Mouse (Mus musculus) bone marrow, adult 2 months (tissue): ENCODE results near the gene Syndig1. TPM values are rescaled to one million over a fixed set of nuclear protein-coding genes. Genes with fewer than 3 reads are reported as not detected.

Source experiments
- H3K27ac ChIP-seq: fragments of 200-500 bp; 2 replicates; pipeline ENCODE4 v1.5.1; 2012; ENCODE audit warnings: low read depth, mild to moderate bottlenecking, control low read depth, inconsistent platforms, low read length; ENCODE audit not compliant: control insufficient read depth, poor library complexity, insufficient read depth
- H3K4me1 ChIP-seq: fragments of 200-500 bp; 2 replicates; pipeline ENCODE4 v1.6.1; 2011; ENCODE audit warnings: low read length; ENCODE audit not compliant: control insufficient read depth, insufficient read depth
- H3K4me3 ChIP-seq: fragments of 200-500 bp; replicated peaks from 2 replicates; pipeline ENCODE3; 2011; ENCODE audit warnings: mild to moderate bottlenecking, low read depth, low read length, control low read depth; ENCODE audit not compliant: control insufficient read depth
- CTCF ChIP-seq: fragments of 200-500 bp; IDR thresholded peaks from 2 replicates; pipeline ENCODE4 v1.5.1; 2011; ENCODE audit warnings: low read length, control low read depth; ENCODE audit not compliant: control insufficient read depth, insufficient read depth
- POLR2A ChIP-seq: fragments of 200-500 bp; IDR thresholded peaks from 2 replicates; pipeline ENCODE4 v1.6.1; 2011; ENCODE audit warnings: low read depth, mild to moderate bottlenecking, control low read depth, low read length, borderline replicate concordance; ENCODE audit not compliant: control insufficient read depth
- WGBS: fragments of 180-500 bp; shearing (Covaris S2); methylation state at CpG from one replicate; pipeline ENCODE4 v1.1.7; 2018; 5-methylcytosine and 5-hydroxymethylcytosine counted together
- polyA plus RNA-seq: library from polyadenylated mRNA; stranded (reverse); fragments of >200 nt; gene quantifications from 2 replicates; pipeline ENCODE4 v1.2.4, GENCODE M21; 2011; ENCODE audit warnings: low replicate concordance; ENCODE audit not compliant: missing spikeins, insufficient read depth, insufficient read length

Gene Syndig1
- polyA plus RNA-seq, 1 experiment = not detected

- no peak for TF ChIP-seq CTCF
- Histone ChIP-seq H3K4me3 (no peak overlapping the region), H3K4me1 (no peaks in the 10 kb centered on the region), H3K27ac (no peak overlapping the region)
- 75% methylated on average over 2 of the region's 2 CpGs for WGBS
These were observed 62.6 kb downstream of the Syndig1 start for GRCm38 (mm10) chr2:149891647-149892046.

- Histone ChIP-seq H3K4me1 (no peaks in the 10 kb centered on the region), H3K4me3 (no peak overlapping the region), H3K27ac (no peak overlapping the region)
- 68% methylated on average over 2 of the region's 2 CpGs for WGBS
- no peak for TF ChIP-seq POLR2A
- TF ChIP-seq CTCF = no peak
These were observed 67.3 kb downstream of the Syndig1 start for GRCm38 (mm10) chr2:149896337-149896736.

- Histone ChIP-seq H3K27ac (no peak overlapping the region), H3K4me1 (no peaks in the 10 kb centered on the region), H3K4me3 (no peak overlapping the region)
- WGBS = 85% methylated on average over 9 of the region's 9 CpGs
- TF ChIP-seq POLR2A (no peak), CTCF (no peak)
These were observed 70.6 kb downstream of the Syndig1 start for GRCm38 (mm10) chr2:149899615-149900014.

GRCm38 (mm10) chr2:149900606-149901005, 71.6 kb downstream of the Syndig1 start:
- Histone ChIP-seq H3K4me1 (no peaks in the 10 kb centered on the region), H3K4me3 (no peak overlapping the region), H3K27ac (no peak overlapping the region)
- TF ChIP-seq POLR2A (no peak), CTCF (no peak)
- WGBS = 79% methylated on average over 1 of the region's 1 CpGs

- Histone ChIP-seq H3K4me1 (no peaks in the 10 kb centered on the region), H3K4me3 (no peak overlapping the region), H3K27ac (no peak overlapping the region)
- TF ChIP-seq POLR2A = no peak
- TF ChIP-seq CTCF = no peak
- 67% methylated on average over 1 of the region's 1 CpGs for WGBS
These were observed 75.4 kb downstream of the Syndig1 start for GRCm38 (mm10) chr2:149904405-149904804.

GRCm38 (mm10) chr2:149906694-149907093, 77.7 kb downstream of the Syndig1 start:
- Histone ChIP-seq H3K4me1 (no peaks in the 10 kb centered on the region), H3K4me3 (no peak overlapping the region), H3K27ac (no peak overlapping the region)
- TF ChIP-seq CTCF (no peak), POLR2A (no peak)
- WGBS = 61% methylated on average over 3 of the region's 3 CpGs

GRCm38 (mm10) chr2:149917162-149917561, 88.2 kb downstream of the Syndig1 start:
- TF ChIP-seq CTCF (no peak), POLR2A (no peak)

GRCm38 (mm10) chr2:149923561-149923960, 94.5 kb downstream of the Syndig1 start:
- Histone ChIP-seq H3K27ac (no peak overlapping the region), H3K4me1 (no peaks in the 10 kb centered on the region), H3K4me3 (no peak overlapping the region)
- TF ChIP-seq POLR2A = no peak
- TF ChIP-seq CTCF = no peak
- 39% methylated on average over 2 of the region's 2 CpGs for WGBS

More at GRCm38 (mm10) chr2:149917162-149917561, 88.2 kb downstream of the Syndig1 start:
- no peaks in the 10 kb centered on the region for H3K4me1 ChIP-seq
- WGBS = 67% methylated on average over 3 of the region's 3 CpGs
- H3K4me3 ChIP-seq = no peak overlapping the region
- no peak overlapping the region for H3K27ac ChIP-seq

GRCm38 (mm10) chr2:149925911-149926310, 96.9 kb downstream of the Syndig1 start:
- no peak overlapping the region for H3K27ac ChIP-seq
- TF ChIP-seq POLR2A (no peak), CTCF (no peak)
- no peaks in the 10 kb centered on the region for H3K4me1 ChIP-seq
- 78% methylated on average over 2 of the region's 2 CpGs for WGBS
- H3K4me3 ChIP-seq = no peak overlapping the region

GRCm38 (mm10) chr2:149927001-149927400, 98.0 kb downstream of the Syndig1 start:
- H3K4me1 ChIP-seq = no peaks in the 10 kb centered on the region
- no peak overlapping the region for H3K27ac ChIP-seq
- TF ChIP-seq POLR2A (no peak), CTCF (no peak)
- H3K4me3 ChIP-seq = no peak overlapping the region
